Mouse (Mus musculus) cortical plate, adult 2 months (tissue): ENCODE measurements at regions not wholly inside any gene's neighbourhood (a gene's known extent, or its start where the extent isn't known, plus 50 kb on each side); places are given as distances from the start of the nearest gene placed in this dataset.

ENCODE experiments used
- H3K27ac ChIP-seq: fragments of 200-500 bp; 2 replicates; pipeline ENCODE4 v1.5.1; 2012; ENCODE audit warnings: low read length, control low read depth, inconsistent platforms; ENCODE audit not compliant: insufficient read depth
- H3K4me1 ChIP-seq: fragments of 200-500 bp; 2 replicates; pipeline ENCODE4 v1.6.1; 2011; ENCODE audit warnings: low read length; ENCODE audit not compliant: control insufficient read depth, insufficient read depth
- H3K4me3 ChIP-seq: fragments of 200-500 bp; 2 replicates; pipeline ENCODE4 v1.5.1; 2011; ENCODE audit warnings: mild to moderate bottlenecking, low read length, control low read depth; ENCODE audit not compliant: insufficient read depth
- CTCF ChIP-seq: fragments of 200-500 bp; IDR thresholded peaks from 2 replicates; pipeline ENCODE4 v1.5.1; 2011; ENCODE audit warnings: mild to moderate bottlenecking, control low read depth, low read length; ENCODE audit not compliant: insufficient read depth; ENCODE audit errors: extremely low read depth
- POLR2A ChIP-seq: fragments of 200-500 bp; IDR thresholded peaks from 2 replicates; pipeline ENCODE4 v1.6.1; 2011; ENCODE audit warnings: mild to moderate bottlenecking, low read length, control low read depth; ENCODE audit not compliant: insufficient read depth; ENCODE audit errors: extremely low read depth

GRCm38 (mm10) chr13:52205951-52206350 is 325.1 kb downstream of the Diras2 start:
- Histone ChIP-seq H3K4me3 (no peak overlapping the region), H3K27ac (no peak overlapping the region)
- no peak for TF ChIP-seq POLR2A
- no peak for TF ChIP-seq CTCF

GRCm38 (mm10) chr13:52216343-52216742 is 314.7 kb downstream of the Diras2 start:
- Histone ChIP-seq H3K4me3 (no peak overlapping the region), H3K27ac (no peak overlapping the region), H3K4me1 (no peaks in the 10 kb centered on the region)
- TF ChIP-seq CTCF = no peak
- TF ChIP-seq POLR2A = no peak

More at GRCm38 (mm10) chr13:52205951-52206350, 325.1 kb downstream of the Diras2 start:
- no peaks in the 10 kb centered on the region for H3K4me1 ChIP-seq

GRCm38 (mm10) chr13:52217066-52217465 is 314.0 kb downstream of the Diras2 start:
- Histone ChIP-seq H3K27ac (no peak overlapping the region), H3K4me1 (no peaks in the 10 kb centered on the region), H3K4me3 (no peak overlapping the region)
- TF ChIP-seq POLR2A (no peak), CTCF (no peak)

- Histone ChIP-seq H3K27ac (no peak overlapping the region), H3K4me1 (no peaks in the 10 kb centered on the region), H3K4me3 (no peak overlapping the region)
- TF ChIP-seq CTCF (no peak), POLR2A (no peak)
Measured at GRCm38 (mm10) chr13:52217741-52218140, 313.3 kb downstream of the Diras2 start.

- Histone ChIP-seq H3K4me1 (no peaks in the 10 kb centered on the region), H3K4me3 (no peak overlapping the region), H3K27ac (no peak overlapping the region)
- no peak for TF ChIP-seq POLR2A
- no peak for TF ChIP-seq CTCF
Measured at GRCm38 (mm10) chr13:52222315-52223097, 308.6 kb downstream of the Diras2 start.

GRCm38 (mm10) chr13:52223098-52223962 is 307.7 kb downstream of the Diras2 start:
- TF ChIP-seq CTCF = peak; percentile 64
- no peak for TF ChIP-seq POLR2A
- Histone ChIP-seq H3K4me3 (no peak overlapping the region), H3K4me1 (no peaks in the 10 kb centered on the region), H3K27ac (no peak overlapping the region)

- H3K27ac ChIP-seq = no peak overlapping the region
- H3K4me1 ChIP-seq = peaks cover 2% of the 10 kb centered on the region
- no peak for TF ChIP-seq POLR2A
- TF ChIP-seq CTCF = no peak
- H3K4me3 ChIP-seq = no peak overlapping the region
Measured at GRCm38 (mm10) chr13:52233971-52234370, 297.1 kb downstream of the Diras2 start.

GRCm38 (mm10) chr13:52236105-52236504 is 295.0 kb downstream of the Diras2 start:
- TF ChIP-seq POLR2A = no peak
- no peak for TF ChIP-seq CTCF
- Histone ChIP-seq H3K4me1 (peaks cover 2% of the 10 kb centered on the region), H3K27ac (no peak overlapping the region), H3K4me3 (no peak overlapping the region)

- Histone ChIP-seq H3K4me1 (peaks cover 2% of the 10 kb centered on the region; the same call in 1 of the 2 replicates), H3K27ac (no peak overlapping the region), H3K4me3 (no peak overlapping the region)
- TF ChIP-seq POLR2A (no peak), CTCF (no peak)
Measured at GRCm38 (mm10) chr13:52239563-52239962, 291.5 kb downstream of the Diras2 start.

GRCm38 (mm10) chr13:52241761-52242160 is 289.3 kb downstream of the Diras2 start:
- no peak overlapping the region for H3K27ac ChIP-seq
- no peaks in the 10 kb centered on the region for H3K4me1 ChIP-seq
- H3K4me3 ChIP-seq = no peak overlapping the region
- TF ChIP-seq POLR2A (no peak), CTCF (no peak)
